In the genomic region with DNA sequence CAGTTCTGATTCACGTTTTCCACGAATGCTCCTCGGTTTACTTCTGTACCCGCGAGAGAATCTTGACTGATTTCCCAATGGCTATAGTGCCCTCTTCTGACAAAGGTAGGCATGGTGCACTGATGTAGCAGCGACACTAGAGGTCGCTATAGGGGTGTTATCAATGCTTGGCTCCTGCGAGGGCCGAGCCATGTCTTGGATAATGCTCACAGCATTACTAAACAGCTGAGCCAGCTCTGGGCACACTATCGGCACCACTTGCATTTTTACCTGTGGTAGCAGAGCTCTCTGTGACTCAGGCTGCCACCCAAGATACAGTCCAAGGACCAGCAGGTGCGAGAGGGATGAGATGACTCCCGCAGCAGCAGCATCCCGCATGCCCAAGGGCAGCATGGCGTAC, we compare ENCODE assay signal across 8 mouse cellular contexts. TPM values are rescaled to one million over a fixed set of nuclear protein-coding genes. Genes with fewer than 3 reads are reported as not detected.
DNase-seq lines count a peak whose midpoint lies in the region; ATAC-seq and TF ChIP-seq lines count a peak whose summit lies in the region.

No protein-coding gene starts in this region.

- peak; percentile 36; the same call in 1 of the 2 replicates for ATAC-seq in embryonic facial prominence, embryonic 11.5 days (replicated peaks; ENCODE audit: insufficient number of reproducible peaks, low FRiP score, low TSS enrichment, low read depth)
- ATAC-seq in heart, embryonic 13.5 days (ENCODE audit: extremely low read depth, insufficient number of reproducible peaks, low FRiP score, low TSS enrichment) = no peak
- ATAC-seq in kidney, embryonic 16.5 days (ENCODE audit: low FRiP score, low TSS enrichment) = peak; percentile 53; the same call in 1 of the 2 replicates
- ATAC-seq in liver, postnatal 0 days = peak; percentile 76
- ATAC-seq in neural tube, embryonic 13.5 days (ENCODE audit: low read depth) = peak; percentile 74

- no peaks in the 10 kb centered on the region for H3K9me3 ChIP-seq in embryonic facial prominence, embryonic 11.5 days (replicated peaks; ENCODE audit: control insufficient read depth, low read length)
- no peaks in the 10 kb centered on the region for H3K9me3 ChIP-seq in heart, embryonic 13.5 days
- no peaks in the 10 kb centered on the region for H3K9me3 ChIP-seq in kidney, embryonic 16.5 days (ENCODE audit: low read length)
- H3K9me3 ChIP-seq in liver, postnatal 0 days (ENCODE audit: low read length) = no peaks in the 10 kb centered on the region
- no peaks in the 10 kb centered on the region for H3K9me3 ChIP-seq in neural tube, embryonic 13.5 days

- no peaks in the 10 kb centered on the region for H3K36me3 ChIP-seq in embryonic facial prominence, embryonic 11.5 days (replicated peaks; ENCODE audit: control insufficient read depth, insufficient read depth, low read depth, low read length)
- H3K36me3 ChIP-seq in heart, embryonic 13.5 days = peaks cover 29% of the 10 kb centered on the region
- H3K36me3 ChIP-seq in kidney, embryonic 16.5 days (ENCODE audit: insufficient read depth, low read length) = no peaks in the 10 kb centered on the region
- H3K36me3 ChIP-seq in liver, postnatal 0 days (replicated peaks; ENCODE audit: insufficient read depth, low read length) = no peaks in the 10 kb centered on the region
- no peaks in the 10 kb centered on the region for H3K36me3 ChIP-seq in neural tube, embryonic 13.5 days

- peak; percentile 99 for TF ChIP-seq CTCF in liver, postnatal 0 days (IDR thresholded peaks at IDR 0.05; ENCODE audit: low read depth)

- 11% methylated on average over 14 of the region's 14 CpGs for WGBS in embryonic facial prominence, embryonic 11.5 days
- WGBS in heart, embryonic 13.5 days = 16% methylated on average over 14 of the region's 14 CpGs
- 13% methylated on average over 14 of the region's 14 CpGs for WGBS in kidney, embryonic 16.5 days
- WGBS in liver, postnatal 0 days (ENCODE audit: insufficient replicate concordance) = 17% methylated on average over 14 of the region's 14 CpGs
- WGBS in neural tube, embryonic 13.5 days = 13% methylated on average over 14 of the region's 14 CpGs

- TF ChIP-seq EP300 in liver, postnatal 0 days (IDR thresholded peaks at IDR 0.05; ENCODE audit: low read depth) = no peak

- H3K27me3 ChIP-seq in embryonic facial prominence, embryonic 11.5 days (ENCODE audit: control insufficient read depth, insufficient read depth, low read length) = no peaks in the 10 kb centered on the region; the same call in 1 of the 2 replicates
- peaks cover 53% of the 10 kb centered on the region for H3K27me3 ChIP-seq in heart, embryonic 13.5 days (replicated peaks)
- H3K27me3 ChIP-seq in kidney, embryonic 16.5 days (ENCODE audit: insufficient read depth, low read length) = peaks cover 12% of the 10 kb centered on the region
- H3K27me3 ChIP-seq in liver, postnatal 0 days (ENCODE audit: insufficient read depth, low read length) = peaks cover 27% of the 10 kb centered on the region
- peaks cover 50% of the 10 kb centered on the region for H3K27me3 ChIP-seq in neural tube, embryonic 13.5 days

- peak; percentile 31 to 46 for DNase-seq in CD8-positive naive resting alpha-beta T cell, adult 2 months (ENCODE audit: low read depth in 2 of 2, low spot score in 2 of 2)
- peak; percentile 78 for DNase-seq in adrenal gland, postnatal 10 days
- peak; percentile 91 for DNase-seq in embryonic facial prominence, embryonic 11.5 days (ENCODE audit: low spot score)
- peak; percentile 63 for DNase-seq in liver, postnatal 0 days
- peak; percentile 63 for DNase-seq in thymus, postnatal 4 days

- no peak overlapping the region for H3K4me3 ChIP-seq in embryonic facial prominence, embryonic 11.5 days (ENCODE audit: low read depth, low read length)
- peak overlapping the region; percentile 61 for H3K4me3 ChIP-seq in heart, embryonic 13.5 days
- peak overlapping the region; percentile 28 for H3K4me3 ChIP-seq in kidney, embryonic 16.5 days (ENCODE audit: low read length)
- no peak overlapping the region for H3K4me3 ChIP-seq in liver, postnatal 0 days (ENCODE audit: low read depth, low read length)
- 0 out of 2 replicates have a peak overlapping the region, but pooled peaks have one; percentile 16 for H3K4me3 ChIP-seq in neural tube, embryonic 13.5 days

- peak overlapping the region; percentile 19 for H3K4me2 ChIP-seq in embryonic facial prominence, embryonic 11.5 days (ENCODE audit: low read depth, low read length)
- peak overlapping the region; percentile 73 for H3K4me2 ChIP-seq in heart, embryonic 13.5 days
- H3K4me2 ChIP-seq in kidney, embryonic 16.5 days (replicated peaks; ENCODE audit: low read depth, low read length) = peak overlapping the region; percentile 41
- H3K4me2 ChIP-seq in liver, postnatal 0 days (ENCODE audit: low read depth, low read length) = peak overlapping the region; percentile 49
- peak overlapping the region; percentile 47 for H3K4me2 ChIP-seq in neural tube, embryonic 13.5 days

- no peak overlapping the region for H3K9ac ChIP-seq in embryonic facial prominence, embryonic 11.5 days (replicated peaks; ENCODE audit: low read length)
- H3K9ac ChIP-seq in heart, embryonic 13.5 days = peak overlapping the region; percentile 61
- peak overlapping the region; percentile 40; the same call in 1 of the 2 replicates for H3K9ac ChIP-seq in kidney, embryonic 16.5 days (replicated peaks; ENCODE audit: low read length)
- H3K9ac ChIP-seq in liver, postnatal 0 days (replicated peaks) = no peak overlapping the region
- peak overlapping the region; percentile 52; the same call in 1 of the 2 replicates for H3K9ac ChIP-seq in neural tube, embryonic 13.5 days

- H3K4me1 ChIP-seq in embryonic facial prominence, embryonic 11.5 days (ENCODE audit: control insufficient read depth, insufficient read depth, low read length) = peaks cover 3% of the 10 kb centered on the region; the same call in 1 of the 2 replicates
- peaks cover 63% of the 10 kb centered on the region for H3K4me1 ChIP-seq in heart, embryonic 13.5 days
- H3K4me1 ChIP-seq in kidney, embryonic 16.5 days (ENCODE audit: insufficient read depth, low read length) = peaks cover 14% of the 10 kb centered on the region
- peaks cover 10% of the 10 kb centered on the region; the same call in 1 of the 2 replicates for H3K4me1 ChIP-seq in liver, postnatal 0 days (ENCODE audit: insufficient read depth)
- peaks cover 15% of the 10 kb centered on the region for H3K4me1 ChIP-seq in neural tube, embryonic 13.5 days (replicated peaks)

- no peak overlapping the region for H3K27ac ChIP-seq in embryonic facial prominence, embryonic 11.5 days (replicated peaks; ENCODE audit: low read depth, low read length)
- no peak overlapping the region for H3K27ac ChIP-seq in heart, embryonic 13.5 days (replicated peaks)
- H3K27ac ChIP-seq in kidney, embryonic 16.5 days (ENCODE audit: low read length) = no peak overlapping the region
- H3K27ac ChIP-seq in liver, postnatal 0 days (ENCODE audit: low read depth) = no peak overlapping the region
- no peak overlapping the region for H3K27ac ChIP-seq in neural tube, embryonic 13.5 days (replicated peaks)

RNA-seq across cellular contexts. Expression of a gene that starts 2.6 kb away (rescaled TPM):
- total RNA-seq in adrenal gland, postnatal 10 days (2021) = 10 to 100 TPM; 10.3 to 12.6 TPM
- polyA plus RNA-seq in embryonic facial prominence, embryonic 11.5 days (2014; fragmentation: Nextera tagmentation; extraction: Ambion mirVana) = 10.6 and 13.0 TPM in 2 replicates
- 17.7 TPM in 2 replicates for polyA plus RNA-seq in heart, embryonic 13.5 days (2015; fragmentation: Nextera tagmentation; extraction: Ambion mirVana)
- 16.7 and 19.7 TPM in 2 replicates for polyA plus RNA-seq in kidney, embryonic 16.5 days (2015; fragmentation: Nextera tagmentation; extraction: Ambion mirVana)
- 1.5 and 1.7 TPM in 2 replicates for polyA plus RNA-seq in liver, postnatal 0 days (2015; fragmentation: Nextera tagmentation; extraction: Ambion mirVana)
- polyA plus RNA-seq in neural tube, embryonic 13.5 days (2015; fragmentation: Nextera tagmentation; extraction: Ambion mirVana) = 4.4 and 5.7 TPM in 2 replicates

RNA-seq across cellular contexts. Expression of a gene that starts 7.4 kb away (rescaled TPM):
- total RNA-seq in adrenal gland, postnatal 10 days (2021) = 1 to 10 TPM; 8.3 to 9.1 TPM
- polyA plus RNA-seq in embryonic facial prominence, embryonic 11.5 days (2014; fragmentation: Nextera tagmentation; extraction: Ambion mirVana) = 33.7 and 38.8 TPM in 2 replicates
- polyA plus RNA-seq in heart, embryonic 13.5 days (2015; fragmentation: Nextera tagmentation; extraction: Ambion mirVana) = 18.8 and 20.6 TPM in 2 replicates
- polyA plus RNA-seq in kidney, embryonic 16.5 days (2015; fragmentation: Nextera tagmentation; extraction: Ambion mirVana) = 39.3 and 43.4 TPM in 2 replicates
- polyA plus RNA-seq in liver, postnatal 0 days (2015; fragmentation: Nextera tagmentation; extraction: Ambion mirVana) = 9.6 and 10.3 TPM in 2 replicates
- polyA plus RNA-seq in neural tube, embryonic 13.5 days (2015; fragmentation: Nextera tagmentation; extraction: Ambion mirVana) = 4.3 and 4.7 TPM in 2 replicates

RNA-seq across cellular contexts. Expression of a gene that starts 15.5 kb away (rescaled TPM):
- total RNA-seq in adrenal gland, postnatal 10 days (2021) = 1 to 10 TPM; 1.4 to 1.6 TPM
- not detected in 2 replicates for polyA plus RNA-seq in embryonic facial prominence, embryonic 11.5 days (2014; fragmentation: Nextera tagmentation; extraction: Ambion mirVana)
- polyA plus RNA-seq in heart, embryonic 13.5 days (2015; fragmentation: Nextera tagmentation; extraction: Ambion mirVana) = 0.48 and 0.71 TPM in 2 replicates
- 0.54 and 0.92 TPM in 2 replicates for polyA plus RNA-seq in kidney, embryonic 16.5 days (2015; fragmentation: Nextera tagmentation; extraction: Ambion mirVana)
- polyA plus RNA-seq in liver, postnatal 0 days (2015; fragmentation: Nextera tagmentation; extraction: Ambion mirVana) = 21.6 and 22.0 TPM in 2 replicates
- polyA plus RNA-seq in neural tube, embryonic 13.5 days (2015; fragmentation: Nextera tagmentation; extraction: Ambion mirVana) = 0.21 and 0.28 TPM in 2 replicates

RNA-seq across cellular contexts. Expression of a gene that starts 20.1 kb away (rescaled TPM):
- total RNA-seq in adrenal gland, postnatal 10 days (2021) = under 1 TPM; 0.12 to 0.54 TPM
- 0.31 and 0.34 TPM in 2 replicates for polyA plus RNA-seq in embryonic facial prominence, embryonic 11.5 days (2014; fragmentation: Nextera tagmentation; extraction: Ambion mirVana)
- 0.25 and 0.27 TPM in 2 replicates for polyA plus RNA-seq in heart, embryonic 13.5 days (2015; fragmentation: Nextera tagmentation; extraction: Ambion mirVana)
- 0.41 and 0.45 TPM in 2 replicates for polyA plus RNA-seq in kidney, embryonic 16.5 days (2015; fragmentation: Nextera tagmentation; extraction: Ambion mirVana)
- polyA plus RNA-seq in liver, postnatal 0 days (2015; fragmentation: Nextera tagmentation; extraction: Ambion mirVana) = 1.8 and 2.1 TPM in 2 replicates
- 0.29 and 0.33 TPM in 2 replicates for polyA plus RNA-seq in neural tube, embryonic 13.5 days (2015; fragmentation: Nextera tagmentation; extraction: Ambion mirVana)

RNA-seq across cellular contexts. Expression of a gene that starts 23.1 kb away (rescaled TPM):
- total RNA-seq in adrenal gland, postnatal 10 days (2021) = 10 to 100 TPM; 14.2 to 23.3 TPM
- 0.18 and 0.35 TPM in 2 replicates for polyA plus RNA-seq in embryonic facial prominence, embryonic 11.5 days (2014; fragmentation: Nextera tagmentation; extraction: Ambion mirVana)
- 1.2 and 2.1 TPM in 2 replicates for polyA plus RNA-seq in heart, embryonic 13.5 days (2015; fragmentation: Nextera tagmentation; extraction: Ambion mirVana)
- polyA plus RNA-seq in kidney, embryonic 16.5 days (2015; fragmentation: Nextera tagmentation; extraction: Ambion mirVana) = 21.1 and 21.3 TPM in 2 replicates
- 191 and 192 TPM in 2 replicates for polyA plus RNA-seq in liver, postnatal 0 days (2015; fragmentation: Nextera tagmentation; extraction: Ambion mirVana)
- polyA plus RNA-seq in neural tube, embryonic 13.5 days (2015; fragmentation: Nextera tagmentation; extraction: Ambion mirVana) = 0.24 TPM in 1 of 2 replicates, not detected in the other

Comparison
In these comparisons a context has a peak if more than half of its experiments do, and no peak if none do; other contexts are left out.
1. DNase-seq: peak in every context shown above with its lines; median percentile 91 in embryonic facial prominence, embryonic 11.5 days; 78 in adrenal gland, postnatal 10 days; 63 in liver, postnatal 0 days; 63 in thymus, postnatal 4 days; 38 in CD8-positive naive resting alpha-beta T cell, adult 2 months.
2. H3K4me2 ChIP-seq: peak in every context shown above with its lines; median percentile 73 in heart, embryonic 13.5 days; 49 in liver, postnatal 0 days; 47 in neural tube, embryonic 13.5 days; 41 in kidney, embryonic 16.5 days; 19 in embryonic facial prominence, embryonic 11.5 days.
3. H3K4me3 ChIP-seq: peak in heart, embryonic 13.5 days (single experiment), kidney, embryonic 16.5 days (single experiment) and neural tube, embryonic 13.5 days (single experiment); none in embryonic facial prominence, embryonic 11.5 days (single experiment) and liver, postnatal 0 days (single experiment).
4. H3K9ac ChIP-seq: peak in heart, embryonic 13.5 days (single experiment), kidney, embryonic 16.5 days (single experiment) and neural tube, embryonic 13.5 days (single experiment); none in embryonic facial prominence, embryonic 11.5 days (single experiment) and liver, postnatal 0 days (single experiment).
5. RNA of a gene that starts 15.5 kb away (polyA plus RNA-seq): 21.6 to 22.0 TPM in liver, postnatal 0 days; 0.54 to 0.92 TPM in kidney, embryonic 16.5 days, 0.48 to 0.71 TPM in heart, embryonic 13.5 days, 0.21 to 0.28 TPM in neural tube, embryonic 13.5 days and not detected in embryonic facial prominence, embryonic 11.5 days; every median in the first group is over 10 times any median in the second.